ENCODE assay signal across 15 mouse cellular contexts in genomic region chr4:140077615-140078014, GRCm38 (mm10).
DNase-seq lines count a peak whose midpoint lies in the region; ATAC-seq lines count a peak whose summit lies in the region.
"Had no signal": no experiment of that assay in that cellular context is flagged by ENCODE, and none has a peak within 500 bp of the region (broad histone marks: within the 10 kb centered on the region; RNA-seq: fewer than 3 reads in every experiment).

No protein-coding gene starts in this region.

- no peak overlapping the region for H3K4me2 ChIP-seq in midbrain, embryonic 11.5 days
- no peak overlapping the region; the same call in 1 of the 2 replicates for H3K4me2 ChIP-seq in hindbrain, embryonic 16.5 days (ENCODE audit: low read length)
- H3K4me2 ChIP-seq: heart, embryonic 13.5 days; intestine, embryonic 15.5 days had no signal

- no peaks in the 10 kb centered on the region for H3K36me3 ChIP-seq in heart, embryonic 10.5 days
- no peaks in the 10 kb centered on the region for H3K36me3 ChIP-seq in midbrain, embryonic 11.5 days (ENCODE audit: control insufficient read depth, insufficient read depth, low read length)
- no peaks in the 10 kb centered on the region for H3K36me3 ChIP-seq in midbrain, embryonic 10.5 days
- no peaks in the 10 kb centered on the region for H3K36me3 ChIP-seq in hindbrain, embryonic 16.5 days (ENCODE audit: control insufficient read depth, insufficient read depth, low read length)
- H3K36me3 ChIP-seq: heart, embryonic 13.5 days; intestine, embryonic 15.5 days had no signal

- H3K9ac ChIP-seq in midbrain, embryonic 11.5 days (ENCODE audit: low read length): no peak overlapping the region
- no peak overlapping the region for H3K9ac ChIP-seq in hindbrain, embryonic 16.5 days (ENCODE audit: low read depth, low read length)
- H3K9ac ChIP-seq: heart, embryonic 13.5 days; intestine, embryonic 15.5 days; liver, embryonic 14.5 days had no signal

- no peaks in the 10 kb centered on the region for H3K9me3 ChIP-seq in heart, embryonic 10.5 days
- H3K9me3 ChIP-seq in midbrain, embryonic 11.5 days (ENCODE audit: control insufficient read depth, low read length): no peaks in the 10 kb centered on the region
- no peaks in the 10 kb centered on the region for H3K9me3 ChIP-seq in midbrain, embryonic 10.5 days (replicated peaks)
- H3K9me3 ChIP-seq in hindbrain, embryonic 16.5 days (ENCODE audit: control insufficient read depth, low read length): no peaks in the 10 kb centered on the region
- H3K9me3 ChIP-seq: heart, embryonic 13.5 days; intestine, embryonic 15.5 days; megakaryocyte, embryonic 14.5 days had no signal

- ATAC-seq in midbrain, embryonic 11.5 days (ENCODE audit: low FRiP score): no peak
- no peak for ATAC-seq in hindbrain, embryonic 16.5 days
- ATAC-seq: intestine, embryonic 15.5 days had no signal

- DNase-seq in heart, postnatal 10 days: peak; percentile 42 to 51
- DNase-seq in heart, embryonic 10.5 days (ENCODE audit: low spot score): no peak
- peak; percentile 81 for DNase-seq in midbrain, embryonic 11.5 days (ENCODE audit: low spot score, missing footprints)
- no peak for DNase-seq in midbrain, embryonic 10.5 days (ENCODE audit: low spot score)
- no peak for DNase-seq in gastrocnemius, adult 8-10 months (ENCODE audit: low spot score in 2 of 2)
- DNase-seq in B cell, adult 2 months: no peak
- DNase-seq: adrenal gland, postnatal 14 days; kidney, postnatal 14 days had no signal

- intact Hi-C loops in heart, postnatal 10 days (cut with DNase I): no loop called here

- WGBS in heart, embryonic 10.5 days: 75% methylated on average over 8 of the region's 8 CpGs
- WGBS in midbrain, embryonic 11.5 days: 85% methylated on average over 8 of the region's 8 CpGs
- WGBS in midbrain, embryonic 10.5 days: 82% methylated on average over 8 of the region's 8 CpGs
- 59% methylated on average over 8 of the region's 8 CpGs for WGBS in hindbrain, embryonic 16.5 days

- H3K27me3 ChIP-seq in heart, embryonic 10.5 days (ENCODE audit: insufficient read depth, poor library complexity, severe bottlenecking): peaks cover 28% of the 10 kb centered on the region
- no peaks in the 10 kb centered on the region for H3K27me3 ChIP-seq in midbrain, embryonic 11.5 days (ENCODE audit: control insufficient read depth, insufficient read depth, low read length)
- H3K27me3 ChIP-seq in midbrain, embryonic 10.5 days (ENCODE audit: low read depth, poor library complexity, severe bottlenecking): peaks cover 8% of the 10 kb centered on the region
- no peaks in the 10 kb centered on the region for H3K27me3 ChIP-seq in hindbrain, embryonic 16.5 days (replicated peaks; ENCODE audit: control insufficient read depth, insufficient read depth, low read length)
- H3K27me3 ChIP-seq: megakaryocyte, embryonic 14.5 days had no signal

- H3K27ac ChIP-seq in heart, embryonic 10.5 days: no peak overlapping the region
- no peak overlapping the region for H3K27ac ChIP-seq in midbrain, embryonic 11.5 days (ENCODE audit: low read depth, low read length)
- H3K27ac ChIP-seq in midbrain, embryonic 10.5 days (replicated peaks): no peak overlapping the region
- H3K27ac ChIP-seq in hindbrain, embryonic 16.5 days (ENCODE audit: low read depth, low read length): peak overlapping the region; percentile 55; the same call in 1 of the 2 replicates
- H3K27ac ChIP-seq: heart, embryonic 13.5 days; intestine, embryonic 15.5 days; liver, embryonic 14.5 days; stomach, postnatal 0 days had no signal

- no peak overlapping the region for H3K4me3 ChIP-seq in heart, embryonic 10.5 days
- no peak overlapping the region for H3K4me3 ChIP-seq in midbrain, embryonic 11.5 days (ENCODE audit: low read depth, low read length)
- no peak overlapping the region for H3K4me3 ChIP-seq in midbrain, embryonic 10.5 days
- H3K4me3 ChIP-seq in hindbrain, embryonic 16.5 days (ENCODE audit: low read length): no peak overlapping the region
- H3K4me3 ChIP-seq: erythroblast, embryonic 14.5 days; heart, embryonic 13.5 days; intestine, embryonic 15.5 days; megakaryocyte, embryonic 14.5 days had no signal

- H3K4me1 ChIP-seq in heart, embryonic 10.5 days: peaks cover 8% of the 10 kb centered on the region
- H3K4me1 ChIP-seq in midbrain, embryonic 11.5 days (ENCODE audit: control insufficient read depth, insufficient read depth, low read length): no peaks in the 10 kb centered on the region; the same call in 1 of the 2 replicates
- peaks cover 20% of the 10 kb centered on the region for H3K4me1 ChIP-seq in midbrain, embryonic 10.5 days
- H3K4me1 ChIP-seq in hindbrain, embryonic 16.5 days (ENCODE audit: control insufficient read depth, insufficient read depth, low read depth, low read length): peaks cover 21% of the 10 kb centered on the region
- H3K4me1 ChIP-seq: megakaryocyte, embryonic 14.5 days had no signal

Comparison
In these comparisons a context has a peak if more than half of its experiments do, and no peak if none do; other contexts are left out.
1. DNase-seq: peak in heart, postnatal 10 days (2 of 2) and midbrain, embryonic 11.5 days (single experiment); none in heart, embryonic 10.5 days (single experiment), midbrain, embryonic 10.5 days (single experiment), gastrocnemius, adult 8-10 months (0 of 2) and B cell, adult 2 months (0 of 2).